Mouse (Mus musculus) kidney, adult 8-10 months (tissue): ENCODE results near the gene Cbr3.

Source experiments
- DNase-seq, 2 experiments: peaks; one replicate each; pipeline ENCODE4 v3.0.0; 2022

Cbr3 gene

DNA sequence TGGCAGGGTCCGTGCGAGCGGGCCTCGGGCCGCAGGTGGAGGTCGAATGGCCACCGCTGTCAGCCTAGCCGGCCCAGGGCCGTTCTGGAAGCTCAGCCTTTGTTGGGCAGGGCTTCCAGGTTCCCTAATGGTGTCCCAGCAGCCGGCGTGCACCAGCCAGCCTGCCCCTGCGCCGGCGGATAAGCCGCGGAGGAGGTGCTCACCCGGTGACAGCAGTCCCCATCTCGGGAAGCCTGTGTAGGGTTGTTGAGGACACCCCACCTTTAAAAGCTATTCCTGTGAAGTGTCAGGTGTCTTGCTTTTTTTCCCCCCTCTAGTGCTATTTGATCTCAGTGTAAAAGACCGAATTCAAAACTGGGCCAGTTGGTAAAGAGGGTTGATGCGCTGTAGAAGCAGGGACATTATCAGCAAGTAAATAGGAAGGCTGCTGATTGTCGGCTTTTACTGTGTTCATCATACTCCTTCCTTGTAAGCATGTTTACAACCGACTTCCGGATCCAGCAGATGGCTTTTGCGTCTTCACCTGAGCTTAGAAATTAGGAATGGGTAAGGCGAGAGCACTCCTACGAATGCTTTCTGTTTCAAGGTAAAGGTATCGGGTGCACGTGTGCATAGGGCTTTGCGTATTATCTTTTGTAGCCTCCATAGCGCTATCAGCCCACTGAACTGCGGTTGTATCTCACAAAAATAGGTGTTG is 29.3 kb downstream of the Cbr3 start:
- peak in 1 of 2 experiments; percentile 40 for DNase-seq

DNA sequence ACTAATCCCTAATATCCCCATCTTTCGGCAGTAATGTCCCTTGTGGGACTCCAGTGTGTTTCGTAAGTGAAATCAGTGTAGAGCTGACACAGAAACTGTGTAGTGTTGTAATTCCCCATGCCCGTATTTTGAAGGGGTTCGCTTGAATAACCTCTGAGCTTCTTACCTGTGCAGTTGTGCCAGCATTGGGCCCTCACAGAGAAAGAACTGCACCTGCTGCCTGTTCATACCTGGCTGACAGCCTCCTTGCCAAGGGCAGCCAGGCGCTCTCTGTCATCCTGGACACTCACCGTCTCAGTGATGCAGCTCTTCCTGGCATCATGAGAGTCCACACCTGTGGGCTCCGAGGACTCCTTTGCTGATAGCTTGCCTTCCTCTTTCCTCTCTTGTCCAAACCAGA is 30.0 kb downstream of the Cbr3 start:
- DNase-seq: no peak

DNA sequence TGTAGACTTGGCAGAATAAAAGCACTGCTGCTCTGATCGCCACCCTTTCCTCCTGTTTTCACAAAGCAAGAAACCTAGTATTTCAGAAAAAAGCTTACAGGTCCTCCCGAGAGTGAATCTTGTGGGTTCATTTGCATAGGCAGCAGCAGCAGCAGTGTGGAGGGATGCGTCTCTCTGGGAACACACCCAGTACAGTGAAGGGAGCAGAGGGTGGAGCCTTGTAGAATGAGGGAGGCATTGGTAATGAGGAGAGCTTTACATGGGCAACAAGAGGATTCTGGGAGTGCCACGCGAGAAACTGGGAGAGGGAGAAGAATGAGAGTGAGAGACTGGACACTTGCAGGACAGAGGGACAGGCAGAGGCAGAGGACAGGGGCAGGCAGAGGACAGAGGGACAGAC is 31.4 kb downstream of the Cbr3 start:
- DNase-seq: no peak

DNA sequence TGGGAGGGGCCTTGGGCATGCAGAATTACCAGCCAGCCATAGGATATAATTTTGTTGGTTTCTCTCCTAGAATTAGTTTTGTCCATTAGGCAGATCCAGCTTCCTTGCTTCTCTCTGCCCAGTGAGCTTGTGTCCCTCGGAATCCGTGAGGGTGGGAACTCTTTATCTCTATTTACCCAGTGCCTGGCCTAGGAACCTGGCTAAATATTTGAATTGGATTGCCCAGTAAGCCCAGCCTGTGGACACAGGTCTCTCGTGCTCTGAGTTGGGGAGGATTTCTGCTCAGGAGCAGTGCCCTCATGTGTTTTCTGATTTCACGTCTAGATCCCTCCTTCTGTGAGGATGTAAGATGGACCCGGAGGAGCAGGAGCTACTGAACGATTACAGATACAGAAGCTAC is 32.8 kb downstream of the Cbr3 start:
- no peak for DNase-seq

DNA sequence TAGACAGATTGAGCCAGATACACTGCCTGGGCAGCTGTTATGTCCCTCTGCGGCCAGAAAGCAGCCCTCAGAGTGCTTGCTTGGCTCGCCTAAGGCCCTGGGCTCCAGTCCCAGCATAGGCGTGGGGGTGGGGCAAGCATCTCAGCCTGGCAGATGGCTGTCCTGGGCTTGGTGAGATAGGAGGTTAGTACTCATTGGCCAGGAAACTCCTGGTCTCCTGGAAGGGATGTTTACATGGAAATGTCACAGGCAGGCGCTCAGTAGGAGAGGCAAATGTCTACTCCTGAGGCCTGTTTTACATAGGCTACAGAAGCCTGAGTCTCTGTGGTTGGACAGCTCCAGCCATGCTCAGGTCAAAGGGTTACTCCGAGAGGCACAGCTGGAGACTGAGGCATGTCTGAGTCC is 34.3 kb downstream of the Cbr3 start:
- no peak for DNase-seq

DNA sequence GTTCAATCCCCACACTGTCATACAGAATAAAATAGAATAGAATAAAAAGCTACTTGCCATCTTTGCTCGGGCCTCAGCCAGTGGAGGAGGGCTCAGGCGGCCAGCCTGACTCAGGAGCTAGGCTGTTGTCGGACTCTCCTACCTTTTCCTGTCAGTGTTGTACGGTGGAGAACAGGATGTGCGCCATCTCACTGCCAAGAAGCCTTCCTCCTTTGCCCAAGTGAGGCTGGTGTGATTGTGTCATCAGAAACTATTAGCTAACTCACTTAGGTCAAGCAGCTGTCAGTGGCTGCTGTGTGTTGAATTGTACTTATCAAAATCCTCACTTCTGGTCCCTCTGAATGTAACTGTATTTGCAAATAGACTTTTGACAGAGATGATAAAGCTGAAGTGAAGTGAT is 38.8 kb downstream of the Cbr3 start:
- DNase-seq: no peak

DNA sequence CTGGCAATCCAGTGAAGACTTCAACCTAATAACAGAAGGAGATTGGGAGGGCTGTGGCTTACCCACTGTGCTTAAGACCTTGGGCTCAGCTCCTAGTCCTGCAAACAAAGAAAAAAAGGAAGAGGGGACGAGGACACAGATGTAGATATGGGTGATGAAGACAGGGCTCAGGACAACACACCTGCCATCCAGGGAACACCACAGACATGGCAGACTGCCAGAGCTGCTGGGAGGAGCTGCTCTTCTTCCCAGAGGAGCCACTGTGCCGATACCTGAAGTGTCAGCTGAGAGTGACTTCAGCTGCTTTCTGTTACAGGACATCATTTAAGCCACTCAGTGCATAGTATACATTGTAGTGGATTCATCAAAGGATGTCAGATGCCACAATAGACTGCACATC is 39.5 kb downstream of the Cbr3 start:
- no peak for DNase-seq

DNA sequence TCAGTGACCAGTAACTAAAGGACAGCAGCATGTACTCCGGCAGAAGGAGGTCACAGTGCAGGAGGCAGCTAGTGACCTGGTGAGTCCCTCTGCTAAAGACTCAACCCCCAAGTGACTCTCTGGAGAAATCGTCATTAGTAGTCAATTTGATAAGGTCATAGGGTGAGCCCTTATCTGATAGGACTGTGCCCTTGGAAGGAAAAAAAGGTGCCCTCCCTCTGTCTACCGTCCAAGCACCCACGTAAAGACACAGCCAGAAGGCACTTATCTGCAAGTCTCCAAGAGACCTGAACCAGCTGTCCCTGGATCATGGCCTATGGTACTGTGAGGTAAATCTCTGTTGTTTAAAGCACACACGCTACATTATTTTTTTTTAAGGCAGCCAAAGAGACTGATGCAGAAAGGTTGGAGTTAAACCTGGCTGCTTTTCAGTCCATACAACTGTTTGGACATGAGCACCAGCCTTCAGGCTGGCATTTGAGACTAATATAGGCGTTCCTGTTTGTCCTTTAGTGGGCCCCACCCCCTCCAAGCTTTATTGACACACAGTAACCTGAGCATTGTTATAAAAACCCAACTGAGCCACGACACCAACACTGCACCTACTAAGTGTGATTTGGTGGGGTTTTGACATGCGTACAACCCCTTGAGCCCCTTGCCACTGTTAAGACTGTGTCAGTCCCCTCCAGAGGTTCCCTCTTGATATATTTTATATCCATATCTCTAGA is 42.6 kb downstream of the Cbr3 start:
- DNase-seq: no peak

DNA sequence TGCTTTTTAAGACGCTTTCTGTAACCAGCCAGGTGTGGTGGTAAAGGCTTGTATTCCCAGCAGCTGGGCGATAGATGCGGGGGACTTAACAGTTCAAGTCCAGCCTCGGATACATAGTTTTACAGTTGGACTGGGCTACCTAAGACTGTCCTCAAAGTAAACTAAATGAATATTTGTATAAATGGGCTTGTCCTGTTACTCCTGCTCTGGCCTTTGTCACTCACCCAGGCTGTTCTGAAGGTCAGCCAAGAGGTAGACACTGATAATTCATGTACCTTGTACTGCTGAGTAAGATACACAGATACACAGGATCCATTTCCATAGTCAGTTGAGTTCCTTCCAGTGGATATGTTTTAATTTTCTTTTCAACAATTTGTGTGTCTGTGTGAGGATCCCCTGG is 43.2 kb downstream of the Cbr3 start:
- DNase-seq: no peak

DNA sequence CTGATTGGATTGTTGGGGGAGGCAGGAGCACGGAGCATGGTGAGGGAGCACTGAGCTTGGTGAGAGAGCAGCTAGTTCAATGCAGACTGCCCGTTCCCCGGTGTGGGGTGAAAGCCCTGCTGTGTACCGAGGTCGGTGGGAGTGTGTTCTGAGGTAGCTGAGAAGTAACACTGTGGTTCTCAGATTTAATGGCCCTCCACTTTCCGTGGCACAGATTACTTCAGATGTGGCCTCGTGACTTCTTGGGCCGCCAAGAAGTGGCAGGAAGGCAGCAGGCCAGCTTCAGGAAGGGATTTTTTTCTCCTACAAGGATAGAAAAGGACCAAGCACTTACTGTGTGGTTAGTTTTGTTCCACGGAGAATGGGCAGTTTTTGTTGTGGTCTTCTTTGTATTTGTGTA is 45.7 kb downstream of the Cbr3 start:
- DNase-seq: no peak

DNA sequence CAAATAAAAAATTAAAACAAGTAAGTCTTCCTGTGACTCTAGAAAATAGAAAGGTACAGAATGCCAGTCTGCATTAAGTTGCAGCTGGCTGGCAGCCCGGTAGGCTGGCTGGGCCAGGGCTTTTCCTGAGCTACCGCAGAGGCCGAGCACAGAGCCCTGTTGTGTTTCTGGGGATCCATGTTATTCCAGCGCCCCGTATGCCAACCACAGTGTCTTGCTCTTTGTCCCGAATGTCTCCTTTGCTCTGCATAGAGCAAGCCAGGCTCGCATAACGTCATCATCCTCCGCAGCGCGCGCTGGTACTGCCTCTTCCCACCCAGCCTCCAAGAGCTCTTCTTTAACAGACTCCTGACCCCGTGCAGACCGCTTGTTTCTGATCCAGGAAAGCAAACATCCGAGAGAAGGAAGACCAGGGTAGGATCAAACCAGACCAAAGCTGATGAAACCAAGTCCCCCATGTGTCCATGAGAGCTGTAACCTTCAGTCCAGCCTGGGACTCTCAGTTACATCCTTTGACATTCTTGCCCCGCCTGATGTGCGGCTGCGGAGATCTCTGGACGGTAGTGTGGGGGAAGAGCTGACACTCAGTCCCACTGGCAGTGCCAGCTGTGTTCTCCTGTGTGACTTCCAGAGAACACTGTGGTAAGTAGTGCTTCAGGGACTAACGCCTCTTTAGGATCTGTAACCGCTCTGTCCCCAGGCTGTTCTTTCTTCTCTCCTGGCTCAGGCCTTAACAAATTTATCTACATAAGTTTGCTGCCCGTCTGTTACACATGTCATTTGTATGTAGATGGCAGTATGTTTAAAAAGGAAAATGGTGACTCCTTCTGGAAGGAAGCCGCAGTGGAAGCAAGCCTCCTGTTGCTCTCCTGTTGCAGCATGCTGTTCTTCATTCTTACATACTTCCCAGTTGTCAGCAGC is 47.0 kb downstream of the Cbr3 start:
- no peak for DNase-seq

DNA sequence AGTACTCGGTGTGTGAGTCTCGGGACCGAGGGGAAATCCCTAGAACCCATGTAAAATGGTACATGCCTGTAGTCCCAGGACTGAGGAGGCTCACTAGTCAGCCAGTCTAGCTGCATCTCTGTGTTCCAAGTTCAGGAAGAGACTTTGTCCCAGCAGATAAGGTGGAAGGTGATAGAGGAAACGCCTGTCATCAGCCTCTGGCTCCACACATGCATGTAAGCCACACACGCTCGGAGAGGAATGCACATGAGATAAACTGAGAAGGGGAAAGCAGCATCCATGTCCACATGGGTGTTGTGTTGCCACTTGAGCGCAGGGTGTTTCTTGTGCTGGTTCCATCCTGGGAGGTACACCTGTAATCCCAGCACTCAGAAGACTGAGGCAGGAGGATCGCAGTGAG is 48.3 kb downstream of the Cbr3 start:
- no peak for DNase-seq

DNA sequence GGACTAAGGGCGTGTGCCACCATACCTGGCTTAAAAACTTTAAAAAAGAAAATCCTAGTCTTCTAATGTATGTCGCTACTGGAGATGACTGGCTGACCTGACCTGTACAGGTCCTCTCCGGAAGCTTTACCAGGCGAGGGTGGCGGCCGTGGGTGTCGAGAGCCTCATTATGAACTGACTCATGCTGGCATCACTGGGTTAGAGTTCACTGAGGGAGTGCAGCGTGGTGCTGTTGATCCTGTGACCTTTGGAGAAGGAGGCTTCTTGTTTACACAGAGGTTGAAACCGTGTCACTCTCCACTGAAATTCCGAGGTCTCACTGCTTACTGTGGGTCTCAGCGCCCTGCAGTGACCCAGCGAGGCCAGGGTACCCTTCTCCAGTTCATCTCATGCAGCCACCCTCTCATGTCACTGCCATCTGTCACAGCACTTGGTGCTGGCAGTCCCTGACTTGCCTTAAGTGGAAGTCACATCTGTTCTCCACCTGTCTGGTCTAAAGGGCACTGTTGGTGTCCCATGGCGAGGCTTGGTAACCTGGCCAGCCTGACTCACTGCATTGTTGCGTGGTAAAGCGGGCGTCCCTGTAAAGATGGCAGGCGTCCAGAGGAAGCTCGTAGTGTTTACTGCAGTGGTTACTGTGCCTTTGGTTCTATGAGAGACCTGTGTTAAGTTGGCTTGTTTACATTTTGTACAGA is 50.0 kb downstream of the Cbr3 start:
- DNase-seq: no peak

DNA sequence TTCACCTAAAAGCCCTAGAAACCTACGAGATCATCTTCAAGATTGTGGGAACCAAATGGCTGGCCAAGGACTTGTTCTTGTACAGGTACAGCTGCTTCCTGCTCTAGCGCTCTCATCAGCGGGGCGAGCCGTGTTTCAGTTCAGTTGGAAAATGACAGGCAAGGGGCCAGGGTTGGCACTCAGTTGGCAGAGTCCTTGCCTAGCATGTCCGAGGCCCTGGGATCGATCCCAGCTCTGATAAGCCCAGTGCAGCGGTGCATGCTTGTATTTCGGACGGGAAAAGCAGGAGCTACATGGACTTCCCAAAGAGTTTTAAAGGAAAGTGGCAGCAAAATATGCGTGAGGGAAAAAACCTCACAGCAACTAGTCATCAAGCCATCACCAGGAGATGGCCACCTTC is 56.2 kb downstream of the Cbr3 start:
- DNase-seq: no peak
